Mouse (Mus musculus): Measurements from ENCODE around the gene Cr2.
A peak's percentile ranks its signal among the peaks of the same experiment; 100 is the strongest.

DNA sequence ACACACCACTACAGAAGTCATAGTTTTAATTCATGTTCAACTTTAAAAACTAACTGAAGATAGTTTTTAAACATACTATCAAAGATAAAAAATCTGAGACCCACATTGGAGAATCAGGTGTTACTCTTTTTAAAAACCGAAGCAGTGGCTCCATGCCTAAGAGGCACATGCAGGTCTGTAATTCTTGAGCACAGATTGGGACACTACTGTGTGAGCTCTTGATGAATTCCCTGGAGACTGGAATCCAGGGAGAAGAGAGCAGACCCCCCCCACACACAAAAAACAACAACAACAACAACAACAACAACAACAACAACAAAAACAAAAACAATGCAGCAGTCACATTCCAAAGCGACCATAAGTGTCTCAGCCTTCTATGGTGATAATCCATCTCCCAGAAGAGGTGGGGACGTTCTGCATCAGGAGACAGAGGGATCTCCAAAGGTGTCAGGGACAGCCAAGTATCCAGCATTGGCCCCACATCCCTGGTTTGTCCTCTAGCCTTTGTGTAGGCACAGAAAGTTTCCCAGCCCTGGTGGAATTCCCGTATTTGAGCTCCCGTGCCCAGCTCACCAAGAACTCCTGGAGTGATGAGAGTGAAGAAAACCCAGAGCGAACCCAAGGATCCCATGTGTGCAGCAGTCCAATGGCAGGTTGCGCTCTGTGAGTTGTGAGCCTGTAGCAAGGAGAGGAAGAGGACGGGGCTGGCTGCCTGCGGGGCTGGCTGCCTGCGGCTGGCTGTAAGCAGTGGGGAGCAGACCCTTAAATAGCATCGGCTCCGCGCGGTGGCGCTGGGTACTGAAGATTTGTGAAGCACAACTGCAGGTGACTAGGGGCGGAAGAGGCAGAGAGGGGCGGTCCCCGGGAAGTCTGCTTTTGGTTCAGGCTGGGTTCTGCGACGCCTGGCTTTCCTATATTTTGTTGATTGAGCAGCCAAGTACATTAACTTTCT is at the start of gene Cr2:
- no peak for TF ChIP-seq POLR2A (IDR thresholded peaks at IDR 0.05; ENCODE audit: control insufficient read depth, extremely low read depth, insufficient read depth, low read length, poor library complexity)
- peak; percentile 63; the same call in 1 of the 2 replicates for TF ChIP-seq CTCF (IDR thresholded peaks at IDR 0.05; ENCODE audit: borderline replicate concordance, control insufficient read depth, extremely low read depth, insufficient read depth, low read length, poor library complexity)
